Mouse (Mus musculus): ENCODE measurements at regions not wholly inside any gene's neighbourhood (a gene's known extent, or its start where the extent isn't known, plus 50 kb on each side); places are given as distances from the start of the nearest gene placed in this dataset.

DNA sequence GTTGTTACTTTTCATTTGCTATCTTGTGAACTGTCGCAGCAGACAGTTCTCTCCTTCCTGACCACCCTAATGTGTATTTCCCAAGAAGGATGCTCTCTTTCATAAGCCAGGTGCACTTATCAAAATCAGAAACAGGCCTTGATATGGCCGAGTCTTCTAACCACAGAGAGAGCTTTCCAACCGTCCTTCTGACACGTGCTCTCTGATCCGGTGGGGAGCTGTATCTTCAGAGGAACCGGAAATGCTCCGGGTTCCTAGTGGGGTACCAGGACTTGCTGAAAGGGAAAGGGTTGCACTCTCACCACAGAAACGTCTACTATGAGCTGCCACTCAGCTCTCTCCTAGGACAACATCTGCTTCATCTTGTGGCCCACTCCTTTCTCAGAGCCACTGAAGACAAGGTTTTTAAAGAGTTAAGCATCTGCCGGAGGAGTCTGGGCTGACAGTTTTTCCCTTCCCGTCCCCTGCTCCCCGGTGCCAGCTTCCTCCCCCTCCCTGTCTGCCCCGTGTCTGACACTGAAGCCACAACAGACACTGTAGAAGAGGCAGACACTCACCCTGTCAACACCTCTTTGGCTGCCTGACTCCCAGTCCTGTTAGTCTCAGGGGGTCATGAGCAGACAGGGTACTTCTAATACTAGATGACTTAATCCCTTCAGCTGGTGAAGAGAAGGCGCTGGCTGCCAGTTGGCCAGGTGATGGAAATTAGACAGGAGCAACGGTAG, 327.0 kb upstream of the Runx1 start:
- TF ChIP-seq CTCF (IDR thresholded peaks at IDR 0.05; ENCODE audit: borderline replicate concordance, extremely low read depth, insufficient read depth, insufficient read length) (no peak), POLR2A (IDR thresholded peaks at IDR 0.05; ENCODE audit: borderline replicate concordance, extremely low read depth, insufficient read depth, insufficient read length, poor library complexity, severe bottlenecking) (no peak)

Data from brain, embryonic 14.5 days (tissue).